Mouse (Mus musculus): Measurements from ENCODE around the gene Rpl27a. TPM values are rescaled to one million over a fixed set of nuclear protein-coding genes. Genes with fewer than 3 reads are reported as not detected.

Gene Rpl27a
- polyA plus RNA-seq, 1 experiment: 653 TPM

- TF ChIP-seq CTCF (IDR thresholded peaks at IDR 0.05; ENCODE audit: insufficient read depth, low read depth, low read length): no peak
- TF ChIP-seq POLR2A (IDR thresholded peaks at IDR 0.05; ENCODE audit: insufficient read depth, low read depth, low read length): no peak
- H3K27ac ChIP-seq (ENCODE audit: insufficient read depth, low read depth, low read length): no peak overlapping the region
- H3K4me3 ChIP-seq (ENCODE audit: insufficient read depth, low read depth, low read length): no peak overlapping the region
- H3K4me1 ChIP-seq (ENCODE audit: control insufficient read depth, insufficient read depth, low read length): peaks cover 2% of the 10 kb centered on the region; the same call in 1 of the 2 replicates
- WGBS: 67% methylated on average over 2 of the region's 2 CpGs
Observed at GRCm38 (mm10) chr7:109523304-109523703, 4.4 kb downstream of the Rpl27a start.

- Histone ChIP-seq H3K4me1 (ENCODE audit: control insufficient read depth, insufficient read depth, low read length) (peaks cover 2% of the 10 kb centered on the region; the same call in 1 of the 2 replicates), H3K4me3 (ENCODE audit: insufficient read depth, low read depth, low read length) (no peak overlapping the region), H3K27ac (ENCODE audit: insufficient read depth, low read depth, low read length) (no peak overlapping the region)
- TF ChIP-seq POLR2A (IDR thresholded peaks at IDR 0.05; ENCODE audit: insufficient read depth, low read depth, low read length): no peak
- 56% methylated on average over 6 of the region's 6 CpGs for WGBS
Observed at GRCm38 (mm10) chr7:109523741-109524441, 4.9 kb downstream of the Rpl27a start.

- peaks cover 2% of the 10 kb centered on the region; the same call in 1 of the 2 replicates for H3K4me1 ChIP-seq (ENCODE audit: control insufficient read depth, insufficient read depth, low read length)
- TF ChIP-seq CTCF (IDR thresholded peaks at IDR 0.05; ENCODE audit: insufficient read depth, low read depth, low read length) (no peak), POLR2A (IDR thresholded peaks at IDR 0.05; ENCODE audit: insufficient read depth, low read depth, low read length) (no peak)
Observed at GRCm38 (mm10) chr7:109524442-109524744, 5.4 kb downstream of the Rpl27a start.

GRCm38 (mm10) chr7:109524763-109525162, 5.8 kb downstream of the Rpl27a start:
- Histone ChIP-seq H3K27ac (ENCODE audit: insufficient read depth, low read depth, low read length) (no peak overlapping the region), H3K4me1 (ENCODE audit: control insufficient read depth, insufficient read depth, low read length) (peaks cover 2% of the 10 kb centered on the region; the same call in 1 of the 2 replicates), H3K4me3 (ENCODE audit: insufficient read depth, low read depth, low read length) (no peak overlapping the region)
- no peak for TF ChIP-seq CTCF (IDR thresholded peaks at IDR 0.05; ENCODE audit: insufficient read depth, low read depth, low read length)
- TF ChIP-seq POLR2A (IDR thresholded peaks at IDR 0.05; ENCODE audit: insufficient read depth, low read depth, low read length): no peak
- 75% methylated on average over 3 of the region's 3 CpGs for WGBS

More at GRCm38 (mm10) chr7:109524442-109524744, 5.4 kb downstream of the Rpl27a start:
- Histone ChIP-seq H3K27ac (ENCODE audit: insufficient read depth, low read depth, low read length) (no peak overlapping the region), H3K4me3 (ENCODE audit: insufficient read depth, low read depth, low read length) (no peak overlapping the region)

GRCm38 (mm10) chr7:109525740-109526663, 7.1 kb downstream of the Rpl27a start:
- WGBS: 78% methylated on average over 16 of the region's 16 CpGs
- peaks cover 2% of the 10 kb centered on the region; the same call in 1 of the 2 replicates for H3K4me1 ChIP-seq (ENCODE audit: control insufficient read depth, insufficient read depth, low read length)
- no peak overlapping the region for H3K27ac ChIP-seq (ENCODE audit: insufficient read depth, low read depth, low read length)
- no peak overlapping the region for H3K4me3 ChIP-seq (ENCODE audit: insufficient read depth, low read depth, low read length)
- no peak for TF ChIP-seq POLR2A (IDR thresholded peaks at IDR 0.05; ENCODE audit: insufficient read depth, low read depth, low read length)
- no peak for TF ChIP-seq CTCF (IDR thresholded peaks at IDR 0.05; ENCODE audit: insufficient read depth, low read depth, low read length)

GRCm38 (mm10) chr7:109527536-109527935, 8.6 kb downstream of the Rpl27a start:
- H3K27ac ChIP-seq (ENCODE audit: insufficient read depth, low read depth, low read length): no peak overlapping the region
- H3K4me3 ChIP-seq (ENCODE audit: insufficient read depth, low read depth, low read length): no peak overlapping the region
- WGBS: 81% methylated on average over 3 of the region's 3 CpGs
- H3K4me1 ChIP-seq (ENCODE audit: control insufficient read depth, insufficient read depth, low read length): no peaks in the 10 kb centered on the region
- TF ChIP-seq CTCF (IDR thresholded peaks at IDR 0.05; ENCODE audit: insufficient read depth, low read depth, low read length) (no peak), POLR2A (IDR thresholded peaks at IDR 0.05; ENCODE audit: insufficient read depth, low read depth, low read length) (no peak)

- TF ChIP-seq CTCF (IDR thresholded peaks at IDR 0.05; ENCODE audit: insufficient read depth, low read depth, low read length) (no peak), POLR2A (IDR thresholded peaks at IDR 0.05; ENCODE audit: insufficient read depth, low read depth, low read length) (no peak)
- H3K4me3 ChIP-seq (ENCODE audit: insufficient read depth, low read depth, low read length): no peak overlapping the region
- WGBS: 20% methylated on average over 3 of the region's 3 CpGs
- peaks cover 5% of the 10 kb centered on the region; the same call in 1 of the 2 replicates for H3K4me1 ChIP-seq (ENCODE audit: control insufficient read depth, insufficient read depth, low read length)
- H3K27ac ChIP-seq (ENCODE audit: insufficient read depth, low read depth, low read length): no peak overlapping the region
Observed at GRCm38 (mm10) chr7:109528356-109528755, 9.4 kb downstream of the Rpl27a start.

- TF ChIP-seq POLR2A (IDR thresholded peaks at IDR 0.05; ENCODE audit: insufficient read depth, low read depth, low read length) (no peak), CTCF (IDR thresholded peaks at IDR 0.05; ENCODE audit: insufficient read depth, low read depth, low read length) (no peak)
- H3K27ac ChIP-seq (ENCODE audit: insufficient read depth, low read depth, low read length): no peak overlapping the region
- H3K4me3 ChIP-seq (ENCODE audit: insufficient read depth, low read depth, low read length): no peak overlapping the region
- H3K4me1 ChIP-seq (ENCODE audit: control insufficient read depth, insufficient read depth, low read length): peaks cover 5% of the 10 kb centered on the region; the same call in 1 of the 2 replicates
- 82% methylated on average over 2 of the region's 2 CpGs for WGBS
Observed at GRCm38 (mm10) chr7:109529741-109530140, 10.8 kb downstream of the Rpl27a start.

GRCm38 (mm10) chr7:109531501-109531900, 12.6 kb downstream of the Rpl27a start:
- TF ChIP-seq CTCF (IDR thresholded peaks at IDR 0.05; ENCODE audit: insufficient read depth, low read depth, low read length) (no peak), POLR2A (IDR thresholded peaks at IDR 0.05; ENCODE audit: insufficient read depth, low read depth, low read length) (no peak)
- Histone ChIP-seq H3K27ac (ENCODE audit: insufficient read depth, low read depth, low read length) (no peak overlapping the region), H3K4me3 (ENCODE audit: insufficient read depth, low read depth, low read length) (no peak overlapping the region), H3K4me1 (ENCODE audit: control insufficient read depth, insufficient read depth, low read length) (peaks cover 5% of the 10 kb centered on the region; the same call in 1 of the 2 replicates)
- WGBS: 92% methylated on average over 5 of the region's 5 CpGs

All from olfactory bulb, adult 2 months (tissue).